Mouse (Mus musculus): ENCODE results near the gene Crb2. TPM values are rescaled to one million over a fixed set of nuclear protein-coding genes. Genes with fewer than 3 reads are reported as not detected.
A peak's percentile ranks its signal among the peaks of the same experiment; 100 is the strongest.

The Crb2 gene
- polyA plus RNA-seq, 1 experiment, result 0.30 TPM

- no peaks in the 10 kb centered on the region for H3K27me3 ChIP-seq (ENCODE audit: control insufficient read depth, insufficient read depth, low read length)
- H3K4me3 ChIP-seq (ENCODE audit: control insufficient read depth, low read depth, low read length), result no peak overlapping the region
- H3K27ac ChIP-seq (ENCODE audit: control insufficient read depth, insufficient read depth, low read depth, low read length), result no peak overlapping the region
- no peaks in the 10 kb centered on the region for H3K4me1 ChIP-seq (ENCODE audit: control insufficient read depth, insufficient read depth, low read length)
- H3K36me3 ChIP-seq (ENCODE audit: control insufficient read depth, insufficient read depth, low read length), result no peaks in the 10 kb centered on the region
- TF ChIP-seq CTCF (IDR thresholded peaks at IDR 0.05; ENCODE audit: control insufficient read depth, insufficient read depth, insufficient replicate concordance, low read depth, low read length), result peak; percentile 87; the same call in 1 of the 2 replicates
- TF ChIP-seq POLR2A (IDR thresholded peaks at IDR 0.05; ENCODE audit: control insufficient read depth, low read depth, low read length), result no peak
These were observed 26.7 kb downstream of the Crb2 start for GRCm38 (mm10) chr2:37802610-37803212.

- no peak overlapping the region for H3K27ac ChIP-seq (ENCODE audit: control insufficient read depth, insufficient read depth, low read depth, low read length)
- TF ChIP-seq CTCF (IDR thresholded peaks at IDR 0.05; ENCODE audit: control insufficient read depth, insufficient read depth, insufficient replicate concordance, low read depth, low read length), result no peak
- no peak for TF ChIP-seq POLR2A (IDR thresholded peaks at IDR 0.05; ENCODE audit: control insufficient read depth, low read depth, low read length)
- H3K4me3 ChIP-seq (ENCODE audit: control insufficient read depth, low read depth, low read length), result no peak overlapping the region
- no peaks in the 10 kb centered on the region for H3K36me3 ChIP-seq (ENCODE audit: control insufficient read depth, insufficient read depth, low read length)
- no peaks in the 10 kb centered on the region for H3K27me3 ChIP-seq (ENCODE audit: control insufficient read depth, insufficient read depth, low read length)
- no peaks in the 10 kb centered on the region for H3K4me1 ChIP-seq (ENCODE audit: control insufficient read depth, insufficient read depth, low read length)
These were observed 35.6 kb downstream of the Crb2 start for GRCm38 (mm10) chr2:37811682-37812081.

GRCm38 (mm10) chr2:37812401-37812800, 36.4 kb downstream of the Crb2 start:
- no peaks in the 10 kb centered on the region for H3K36me3 ChIP-seq (ENCODE audit: control insufficient read depth, insufficient read depth, low read length)
- H3K27me3 ChIP-seq (ENCODE audit: control insufficient read depth, insufficient read depth, low read length), result no peaks in the 10 kb centered on the region
- TF ChIP-seq POLR2A (IDR thresholded peaks at IDR 0.05; ENCODE audit: control insufficient read depth, low read depth, low read length), result no peak
- no peak overlapping the region for H3K27ac ChIP-seq (ENCODE audit: control insufficient read depth, insufficient read depth, low read depth, low read length)
- no peak overlapping the region for H3K4me3 ChIP-seq (ENCODE audit: control insufficient read depth, low read depth, low read length)
- H3K4me1 ChIP-seq (ENCODE audit: control insufficient read depth, insufficient read depth, low read length), result no peaks in the 10 kb centered on the region

- TF ChIP-seq CTCF (IDR thresholded peaks at IDR 0.05; ENCODE audit: control insufficient read depth, insufficient read depth, insufficient replicate concordance, low read depth, low read length) (no peak), POLR2A (IDR thresholded peaks at IDR 0.05; ENCODE audit: control insufficient read depth, low read depth, low read length) (no peak)
- Histone ChIP-seq H3K4me1 (ENCODE audit: control insufficient read depth, insufficient read depth, low read length) (no peaks in the 10 kb centered on the region), H3K4me3 (ENCODE audit: control insufficient read depth, low read depth, low read length) (no peak overlapping the region), H3K36me3 (ENCODE audit: control insufficient read depth, insufficient read depth, low read length) (no peaks in the 10 kb centered on the region), H3K27me3 (ENCODE audit: control insufficient read depth, insufficient read depth, low read length) (no peaks in the 10 kb centered on the region), H3K27ac (ENCODE audit: control insufficient read depth, insufficient read depth, low read depth, low read length) (no peak overlapping the region)
These were observed 38.8 kb downstream of the Crb2 start for GRCm38 (mm10) chr2:37814820-37815361.

GRCm38 (mm10) chr2:37815676-37816075, 39.6 kb downstream of the Crb2 start:
- Histone ChIP-seq H3K27me3 (ENCODE audit: control insufficient read depth, insufficient read depth, low read length) (no peaks in the 10 kb centered on the region), H3K4me1 (ENCODE audit: control insufficient read depth, insufficient read depth, low read length) (no peaks in the 10 kb centered on the region), H3K36me3 (ENCODE audit: control insufficient read depth, insufficient read depth, low read length) (no peaks in the 10 kb centered on the region), H3K27ac (ENCODE audit: control insufficient read depth, insufficient read depth, low read depth, low read length) (no peak overlapping the region), H3K4me3 (ENCODE audit: control insufficient read depth, low read depth, low read length) (no peak overlapping the region)
- TF ChIP-seq POLR2A (IDR thresholded peaks at IDR 0.05; ENCODE audit: control insufficient read depth, low read depth, low read length) (no peak), CTCF (IDR thresholded peaks at IDR 0.05; ENCODE audit: control insufficient read depth, insufficient read depth, insufficient replicate concordance, low read depth, low read length) (peak; percentile 75; the same call in 1 of the 2 replicates)

GRCm38 (mm10) chr2:37818761-37819525, 42.9 kb downstream of the Crb2 start:
- Histone ChIP-seq H3K36me3 (ENCODE audit: control insufficient read depth, insufficient read depth, low read length) (no peaks in the 10 kb centered on the region), H3K4me3 (ENCODE audit: control insufficient read depth, low read depth, low read length) (no peak overlapping the region), H3K27ac (ENCODE audit: control insufficient read depth, insufficient read depth, low read depth, low read length) (no peak overlapping the region), H3K27me3 (ENCODE audit: control insufficient read depth, insufficient read depth, low read length) (no peaks in the 10 kb centered on the region), H3K4me1 (ENCODE audit: control insufficient read depth, insufficient read depth, low read length) (no peaks in the 10 kb centered on the region)
- TF ChIP-seq POLR2A (IDR thresholded peaks at IDR 0.05; ENCODE audit: control insufficient read depth, low read depth, low read length) (no peak), CTCF (IDR thresholded peaks at IDR 0.05; ENCODE audit: control insufficient read depth, insufficient read depth, insufficient replicate concordance, low read depth, low read length) (no peak)

- Histone ChIP-seq H3K4me1 (ENCODE audit: control insufficient read depth, insufficient read depth, low read length) (no peaks in the 10 kb centered on the region), H3K27me3 (ENCODE audit: control insufficient read depth, insufficient read depth, low read length) (no peaks in the 10 kb centered on the region), H3K27ac (ENCODE audit: control insufficient read depth, insufficient read depth, low read depth, low read length) (no peak overlapping the region), H3K36me3 (ENCODE audit: control insufficient read depth, insufficient read depth, low read length) (no peaks in the 10 kb centered on the region), H3K4me3 (ENCODE audit: control insufficient read depth, low read depth, low read length) (no peak overlapping the region)
- no peak for TF ChIP-seq CTCF (IDR thresholded peaks at IDR 0.05; ENCODE audit: control insufficient read depth, insufficient read depth, insufficient replicate concordance, low read depth, low read length)
- TF ChIP-seq POLR2A (IDR thresholded peaks at IDR 0.05; ENCODE audit: control insufficient read depth, low read depth, low read length), result no peak
These were observed 43.6 kb downstream of the Crb2 start for GRCm38 (mm10) chr2:37819526-37820152.

Data from testis, adult 2 months (tissue).